Mouse (Mus musculus): Measurements from ENCODE around the gene Slc2a8.

DNA sequence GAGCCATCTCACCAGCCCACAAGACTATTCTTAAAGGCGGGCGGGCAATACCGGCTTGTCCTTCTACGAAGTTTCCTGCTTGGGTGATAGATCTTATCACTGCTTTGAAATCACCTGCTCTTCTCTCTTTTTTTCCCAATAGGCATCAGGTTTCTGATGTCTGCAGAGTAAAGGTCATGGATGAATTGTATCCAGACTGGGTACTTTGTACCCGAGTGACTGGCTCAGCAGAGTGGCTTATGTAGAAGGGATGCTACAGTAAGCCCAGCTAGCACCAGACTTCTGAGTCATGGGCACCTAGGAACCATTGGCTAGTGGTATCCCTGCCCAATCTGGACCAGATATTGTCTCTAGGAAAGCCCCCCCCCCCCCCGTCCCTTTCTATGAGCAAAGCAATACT is 1.7 kb upstream of the Slc2a8 start:
- no peak for TF ChIP-seq CTCF (conservative IDR thresholded peaks at IDR 0.05; ENCODE audit: insufficient read depth, insufficient read length, low read depth, low read length)
- TF ChIP-seq POLR2A (IDR thresholded peaks at IDR 0.05; ENCODE audit: low read depth, low read length), result no peak

All from kidney, adult 2 months (tissue).